Mouse (Mus musculus) cerebral cortex, adult 2 months (tissue): Measurements from ENCODE around the gene Msh2.

ENCODE experiments used
- WGBS: fragments of 180-500 bp; shearing (Covaris S2); methylation state at CpG from one replicate; pipeline ENCODE4 v1.1.7; 2018; 5-methylcytosine and 5-hydroxymethylcytosine counted together

Msh2 gene

GRCm38 (mm10) chr17:87671890-87672660 is at the start of gene Msh2:
Gene Msh2, plus strand, starts transcription at chr17:87672330.
- under 1% methylated on average over 44 of the region's 44 CpGs for WGBS

GRCm38 (mm10) chr17:87625510-87626086 is 46.5 kb upstream of the Msh2 start:
- WGBS: 57% methylated on average over 3 of the region's 3 CpGs

GRCm38 (mm10) chr17:87628144-87628543 is 44.0 kb upstream of the Msh2 start:
- 97% methylated on average over 5 of the region's 5 CpGs for WGBS

GRCm38 (mm10) chr17:87628706-87629105 is 43.4 kb upstream of the Msh2 start:
- WGBS: 87% methylated on average over 7 of the region's 7 CpGs

- WGBS: 13% methylated on average over 22 of the region's 22 CpGs
These were observed 35.1 kb upstream of the Msh2 start for GRCm38 (mm10) chr17:87637056-87637389.

- WGBS: 57% methylated on average over 5 of the region's 5 CpGs
These were observed 32.9 kb upstream of the Msh2 start for GRCm38 (mm10) chr17:87639242-87639641.

GRCm38 (mm10) chr17:87640272-87640671 is 31.9 kb upstream of the Msh2 start:
- WGBS: 86% methylated on average over 27 of the region's 27 CpGs

- 88% methylated on average over 12 of the region's 12 CpGs for WGBS
These were observed 31.1 kb upstream of the Msh2 start for GRCm38 (mm10) chr17:87641006-87641405.

GRCm38 (mm10) chr17:87642744-87643143 is 29.4 kb upstream of the Msh2 start:
- WGBS: 91% methylated on average over 8 of the region's 8 CpGs

GRCm38 (mm10) chr17:87655616-87656015 is 16.5 kb upstream of the Msh2 start:
- 93% methylated on average over 5 of the region's 5 CpGs for WGBS

- 75% methylated on average over 9 of the region's 9 CpGs for WGBS
These were observed 10.1 kb upstream of the Msh2 start for GRCm38 (mm10) chr17:87661958-87662573.

- 63% methylated on average over 10 of the region's 10 CpGs for WGBS
These were observed 6.9 kb upstream of the Msh2 start for GRCm38 (mm10) chr17:87665066-87665822.

GRCm38 (mm10) chr17:87672677-87673286 is 652 bp downstream of the Msh2 start:
- under 1% methylated on average over 52 of the region's 54 CpGs for WGBS

GRCm38 (mm10) chr17:87676916-87677474 is 4.9 kb downstream of the Msh2 start:
- WGBS: 78% methylated on average over 1 of the region's 1 CpGs

- WGBS: over 99% methylated on average over 8 of the region's 8 CpGs
These were observed 5.5 kb downstream of the Msh2 start for GRCm38 (mm10) chr17:87677656-87678055.

GRCm38 (mm10) chr17:87689217-87689616 is 17.1 kb downstream of the Msh2 start:
- WGBS: 92% methylated on average over 8 of the region's 8 CpGs

GRCm38 (mm10) chr17:87691958-87692357 is 19.8 kb downstream of the Msh2 start:
- 80% methylated on average over 5 of the region's 5 CpGs for WGBS

- 61% methylated on average over 11 of the region's 11 CpGs for WGBS
These were observed 23.8 kb downstream of the Msh2 start for GRCm38 (mm10) chr17:87695874-87696465.

GRCm38 (mm10) chr17:87696814-87697213 is 24.7 kb downstream of the Msh2 start:
- 89% methylated on average over 6 of the region's 6 CpGs for WGBS

- WGBS: 90% methylated on average over 16 of the region's 16 CpGs
These were observed 27.1 kb downstream of the Msh2 start for GRCm38 (mm10) chr17:87698996-87699765.
